Mouse (Mus musculus) T-helper 17 cell (primary cell): ENCODE results near the gene Pex11b.

Source experiments
- in situ Hi-C, 2 experiments: fragments of 300-600 bp; cut with MboI, MseI; formaldehyde crosslinking; loops; 1 replicate in 1 of 2; 2 replicates in 1 of 2; pipeline ENCODE4 v1.15.1; 2025; ENCODE audit warnings: high pct_unique_total_duplicates in 2 of 2

The Pex11b gene

DNA sequence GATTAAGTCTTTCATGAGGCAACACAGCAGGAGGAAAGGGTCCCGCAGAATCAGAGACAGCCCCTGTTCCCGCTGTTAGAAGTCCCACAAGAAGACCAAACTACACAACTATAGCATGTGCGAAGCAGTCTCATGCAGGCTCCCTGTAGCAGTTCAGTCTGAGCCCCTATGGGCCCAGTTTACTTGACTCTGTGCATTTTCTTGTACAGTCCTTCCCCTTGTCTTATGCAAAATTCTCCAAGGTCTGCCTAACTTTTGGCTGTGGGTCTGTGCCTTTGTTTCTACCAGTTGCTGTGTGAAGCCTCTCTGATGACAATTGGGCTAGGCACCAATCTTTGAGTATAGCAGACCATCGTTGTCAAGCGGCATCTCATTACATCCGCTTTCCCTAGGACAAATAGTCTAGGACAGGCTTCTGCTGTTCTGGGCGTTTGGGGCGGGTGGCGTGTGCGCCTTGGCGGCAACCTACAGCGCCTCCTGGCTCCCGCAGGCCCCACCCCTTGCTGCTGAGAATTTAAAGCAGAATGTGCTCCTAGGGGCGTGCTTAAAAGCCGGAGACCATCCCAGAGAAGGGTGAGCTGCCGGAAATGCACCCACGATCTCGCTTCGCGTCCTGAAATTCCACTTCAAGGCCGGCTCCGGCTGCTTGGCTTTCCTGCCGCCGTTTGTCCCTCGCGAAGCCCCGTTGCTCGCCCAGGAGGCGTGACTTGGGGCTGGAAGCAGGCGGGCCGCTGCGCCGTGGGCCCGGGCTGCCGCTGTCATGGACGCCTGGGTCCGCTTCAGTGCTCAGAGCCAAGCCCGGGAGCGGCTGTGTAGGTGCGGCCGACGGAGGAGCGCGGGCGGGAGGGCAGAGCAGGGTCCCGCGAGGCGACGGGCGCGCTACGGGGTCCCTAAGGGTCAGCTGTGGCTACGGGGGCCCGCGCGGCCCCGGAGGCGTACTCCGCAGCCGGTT, at the start of gene Pex11b, which contains the start of gene Gm42957:
Pex11b (plus strand) TSS at position 449 of the 952 bp plus-strand sequence.
Gm42957 (plus strand) TSS at position 547 of the 952 bp plus-strand sequence.
- in situ Hi-C loops = loop anchor here in 1 of 2 experiments (5.0 to 10.0 kb wide), 2 partner anchors 88 to 1200 kb away; partner anchors contain the start of gene Arnt

DNA sequence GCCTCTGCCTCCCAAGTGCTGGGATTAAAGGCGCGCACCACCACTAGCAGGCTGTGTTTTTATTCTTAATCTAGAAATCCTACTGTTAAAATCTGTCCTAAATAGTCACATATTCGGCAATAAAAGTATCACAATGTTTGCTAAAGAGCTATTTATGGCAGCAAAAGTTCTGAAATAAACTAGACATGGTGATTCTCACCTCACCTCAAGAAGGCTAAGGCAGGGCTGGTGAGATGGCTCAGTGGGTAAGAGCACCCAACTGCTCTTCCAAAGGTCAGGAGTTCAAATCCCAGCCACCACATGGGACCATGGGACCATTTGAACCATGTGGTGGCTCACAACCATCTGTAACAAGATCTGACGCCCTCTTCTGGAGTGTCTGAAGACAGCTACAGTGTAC, 44.5 kb upstream of the Pex11b start:
- in situ Hi-C loops = no loop called here

DNA sequence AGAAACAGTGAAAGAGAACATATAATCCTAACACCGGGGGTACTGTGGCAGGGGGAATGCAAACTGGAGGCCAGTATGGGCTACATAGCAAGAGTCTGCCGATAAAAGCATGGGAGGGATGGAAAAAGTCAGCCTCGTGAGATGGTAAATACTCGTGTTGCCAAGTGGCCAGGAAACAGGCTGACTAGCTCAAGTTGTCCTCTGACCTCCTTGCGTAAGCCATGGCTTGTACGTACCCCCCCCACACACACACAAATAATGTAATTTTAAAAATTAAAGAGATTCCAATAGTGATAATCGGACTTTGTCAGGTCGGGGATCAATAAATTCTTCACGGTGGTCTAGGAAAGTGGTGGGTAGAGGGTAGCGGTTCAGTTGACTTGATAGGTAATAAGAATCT, 41.8 kb upstream of the Pex11b start:
- in situ Hi-C loops = no loop called here

DNA sequence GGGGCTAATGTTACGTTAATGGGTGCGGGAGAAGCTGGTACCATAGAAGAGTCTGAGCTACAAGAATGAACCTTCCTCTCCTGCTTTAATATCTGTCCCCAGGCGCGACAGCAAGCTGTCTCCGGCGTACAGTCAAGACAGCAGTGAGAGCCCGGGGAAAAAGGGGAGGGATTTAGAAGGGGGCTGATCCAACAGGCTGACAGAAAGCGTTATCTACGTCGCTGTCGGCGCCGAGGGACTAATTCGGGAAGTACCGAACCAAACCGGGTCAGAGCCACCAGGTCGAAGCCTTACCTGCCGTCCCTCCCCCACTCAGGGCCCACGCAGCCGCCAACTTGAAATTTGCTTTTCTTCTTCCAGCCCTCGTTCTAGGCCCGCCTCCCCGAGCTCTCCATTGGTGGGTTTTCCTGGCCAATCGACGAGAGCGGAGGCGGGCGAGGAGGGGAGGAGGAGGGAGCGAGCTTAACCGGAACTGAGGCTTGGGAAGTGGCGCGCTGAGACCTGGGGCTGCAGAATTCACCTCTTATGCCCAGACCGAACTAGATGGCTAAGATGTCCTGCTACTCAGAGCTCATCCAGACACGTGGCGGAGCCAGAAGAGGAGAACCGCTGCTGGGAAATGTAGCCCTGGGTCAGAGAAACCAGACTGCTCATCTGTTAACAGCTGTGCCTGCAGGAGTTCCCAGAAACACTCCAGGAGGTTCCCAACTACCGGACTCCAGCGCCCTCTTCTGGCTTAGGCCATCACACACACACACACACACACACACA, 41.2 kb upstream of the Pex11b start, which contains the start of gene Polr3gl:
Polr3gl (minus strand) TSS at position 392 of the 771 bp plus-strand sequence.
- in situ Hi-C loops = no loop called here

DNA sequence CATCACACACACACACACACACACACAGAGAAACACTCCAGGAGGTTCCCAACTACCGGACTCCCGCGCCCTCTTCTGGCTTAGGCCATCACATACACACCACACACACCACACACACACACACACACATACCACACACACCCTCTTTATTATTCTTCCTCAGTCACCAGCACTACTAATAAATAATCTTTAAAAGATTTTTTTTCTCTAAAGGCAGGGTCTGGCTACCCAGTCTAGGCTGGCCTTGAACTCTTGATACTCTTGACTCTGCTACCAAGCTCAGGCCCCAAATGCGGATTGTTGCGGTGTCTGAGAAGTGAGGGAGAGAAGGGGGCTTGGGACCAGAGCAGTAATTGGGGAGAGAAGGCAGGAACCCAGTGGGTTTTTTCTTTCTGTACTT, 40.3 kb upstream of the Pex11b start:
- in situ Hi-C loops = no loop called here

DNA sequence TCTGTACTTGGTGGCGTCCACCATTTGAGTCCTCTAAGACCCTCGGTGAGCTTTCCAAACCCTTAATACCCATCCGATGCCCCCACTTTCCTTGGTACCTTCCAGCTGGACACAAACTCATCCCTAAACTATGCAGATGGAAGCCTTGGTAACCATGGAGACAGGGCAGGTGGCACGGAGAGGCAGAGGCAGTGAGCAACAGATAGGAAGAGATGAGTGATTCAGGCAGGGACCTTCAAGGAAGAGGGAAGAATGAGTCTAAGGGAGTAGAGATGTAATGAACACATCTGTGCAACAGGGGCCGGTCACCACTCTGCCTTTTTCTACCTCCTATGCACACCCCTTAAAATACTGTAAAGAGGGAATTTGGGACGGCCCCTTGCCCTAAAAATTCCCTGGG, 39.5 kb upstream of the Pex11b start:
- in situ Hi-C loops = no loop called here

DNA sequence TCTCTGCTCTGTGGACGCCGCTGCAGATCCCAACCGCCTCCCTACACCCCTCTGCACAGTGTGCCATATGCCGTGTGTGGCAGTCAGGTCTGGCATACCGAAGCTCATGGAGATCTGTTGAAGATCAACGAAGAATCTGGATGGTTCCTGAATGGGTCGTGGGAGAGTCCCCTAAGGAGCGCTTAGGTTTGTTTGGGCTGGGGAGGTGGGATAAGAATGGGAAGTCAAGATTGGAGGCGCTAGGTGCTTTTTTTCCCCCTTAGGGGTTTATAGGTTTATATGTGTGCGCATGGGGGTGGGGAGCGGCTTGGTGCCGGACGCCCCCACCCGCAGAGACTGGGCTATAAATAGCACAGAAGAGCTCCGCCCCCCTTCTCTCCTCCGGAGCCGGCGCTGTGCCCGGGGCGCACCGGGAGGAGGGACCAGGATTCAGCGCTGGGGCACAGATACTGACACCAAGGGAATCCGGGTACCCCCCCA, 38.9 kb upstream of the Pex11b start, which contains the start of gene Ankrd34a:
Ankrd34a (plus strand) TSS at position 409 of the 480 bp plus-strand sequence.
- in situ Hi-C loops = no loop called here

DNA sequence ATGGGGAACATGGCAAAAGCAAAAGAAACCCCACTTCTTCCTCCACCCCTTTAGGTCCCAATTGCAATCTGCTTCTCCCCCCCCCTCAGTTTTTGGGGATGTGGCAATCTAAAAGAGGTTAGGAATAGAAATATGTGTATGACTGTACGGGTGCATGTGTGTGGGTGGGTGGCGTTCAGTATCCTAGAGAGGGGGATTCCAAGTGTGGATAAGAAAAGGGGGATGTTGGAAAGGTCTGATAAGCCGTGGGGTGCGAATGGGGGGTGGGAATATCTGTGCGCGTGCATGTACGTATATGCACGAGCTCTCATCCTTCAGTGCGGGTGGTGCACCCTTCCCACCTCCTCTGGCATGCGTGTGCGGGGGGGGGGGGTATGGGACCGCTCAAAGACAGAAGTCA, 38.3 kb upstream of the Pex11b start:
- in situ Hi-C loops = no loop called here

DNA sequence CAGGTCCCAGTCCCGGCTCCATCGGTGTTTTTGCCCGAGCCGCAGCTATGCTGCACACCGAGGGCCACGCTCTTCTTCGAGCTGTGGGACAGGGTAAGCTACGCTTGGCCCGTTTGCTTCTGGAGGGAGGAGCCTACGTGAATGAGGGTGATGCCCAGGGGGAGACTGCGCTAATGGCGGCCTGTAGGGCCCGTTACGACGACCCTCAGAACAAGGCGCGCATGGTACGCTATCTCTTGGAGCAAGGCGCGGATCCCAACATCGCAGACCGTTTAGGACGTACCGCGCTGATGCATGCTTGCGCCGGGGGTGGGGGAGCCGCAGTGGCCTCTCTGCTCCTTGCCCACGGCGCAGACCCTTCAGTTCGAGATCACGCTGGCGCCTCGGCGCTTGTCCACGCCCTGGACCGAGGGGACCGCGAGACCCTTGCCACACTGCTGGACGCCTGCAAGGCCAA, 37.7 kb upstream of the Pex11b start:
- in situ Hi-C loops = no loop called here

DNA sequence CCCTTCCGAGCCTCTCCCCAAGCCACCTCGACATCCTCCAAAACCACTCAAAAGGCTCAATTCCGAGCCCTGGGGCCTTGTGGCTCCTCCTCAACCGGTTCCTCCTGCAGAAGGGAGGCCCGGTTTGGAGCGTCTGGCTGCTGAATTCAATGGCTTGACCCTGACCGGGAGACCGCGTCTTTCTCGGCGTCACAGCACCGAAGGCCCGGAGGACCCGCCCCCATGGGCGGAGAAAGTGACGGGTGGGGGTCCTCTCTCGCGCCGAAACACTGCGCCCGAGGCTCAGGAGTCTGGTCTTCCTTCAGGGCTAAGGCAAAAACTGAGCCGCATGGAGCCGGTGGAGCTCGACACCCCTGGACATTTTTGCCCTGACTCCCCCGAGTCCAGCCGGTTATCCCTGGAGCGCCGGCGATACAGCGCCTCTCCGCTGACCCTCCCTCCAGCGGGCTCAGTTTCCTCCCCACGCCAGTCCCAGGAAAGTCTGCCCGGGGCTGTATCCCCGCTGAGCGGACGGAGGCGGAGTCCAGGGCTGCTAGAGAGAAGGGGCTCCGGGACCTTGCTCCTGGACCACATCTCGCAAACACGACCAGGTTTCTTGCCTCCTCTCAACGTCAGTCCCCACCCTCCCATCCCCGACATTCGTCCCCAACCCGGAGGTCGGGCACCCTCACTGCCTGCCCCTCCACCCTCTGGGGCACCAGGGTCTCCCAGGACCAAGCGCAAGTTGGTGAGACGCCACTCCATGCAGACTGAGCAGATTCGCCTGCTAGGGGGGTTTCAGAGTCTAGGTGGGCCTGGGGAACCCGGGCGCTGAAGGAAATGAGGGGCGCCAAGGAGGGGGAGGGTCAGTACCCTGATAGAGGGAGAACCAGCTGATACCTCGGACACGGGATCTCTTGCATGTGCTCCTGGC, 36.8 kb upstream of the Pex11b start:
- in situ Hi-C loops = no loop called here

DNA sequence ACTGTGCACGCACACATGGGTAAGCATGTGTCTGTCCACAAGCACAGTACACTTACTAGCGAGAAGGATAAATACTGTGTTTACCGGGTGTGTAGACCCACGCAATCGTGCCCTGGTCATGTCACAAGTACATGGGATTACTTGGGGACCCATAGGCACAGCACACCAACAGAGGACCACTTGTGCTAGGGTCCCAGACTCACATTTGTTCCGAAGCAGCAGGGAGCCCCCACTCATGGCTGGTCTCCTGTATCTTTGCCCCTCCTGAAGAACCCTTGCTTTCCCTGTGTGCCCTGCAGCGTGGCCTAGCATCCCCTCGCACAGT, 36.1 kb upstream of the Pex11b start:
- in situ Hi-C loops = no loop called here

DNA sequence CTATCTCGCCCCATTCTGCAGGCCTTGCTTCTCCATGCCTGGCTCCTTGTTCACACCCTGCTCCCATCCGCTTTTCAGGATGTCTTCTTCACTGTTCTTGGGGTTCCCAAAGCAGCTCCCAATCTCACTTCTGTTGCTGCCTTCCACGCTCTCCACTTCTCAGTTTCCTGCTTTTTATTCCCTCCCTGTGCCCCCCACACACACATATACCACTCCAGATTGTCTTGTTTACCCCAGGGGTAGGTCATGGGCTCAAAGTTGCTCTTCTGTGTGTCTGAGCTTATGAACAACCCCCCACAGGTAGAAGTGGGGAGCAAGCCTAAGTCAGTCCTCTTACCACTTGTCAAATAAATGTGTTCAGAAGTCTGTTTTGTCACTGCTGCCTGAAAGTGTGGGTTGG, 35.8 kb upstream of the Pex11b start:
- in situ Hi-C loops = no loop called here

DNA sequence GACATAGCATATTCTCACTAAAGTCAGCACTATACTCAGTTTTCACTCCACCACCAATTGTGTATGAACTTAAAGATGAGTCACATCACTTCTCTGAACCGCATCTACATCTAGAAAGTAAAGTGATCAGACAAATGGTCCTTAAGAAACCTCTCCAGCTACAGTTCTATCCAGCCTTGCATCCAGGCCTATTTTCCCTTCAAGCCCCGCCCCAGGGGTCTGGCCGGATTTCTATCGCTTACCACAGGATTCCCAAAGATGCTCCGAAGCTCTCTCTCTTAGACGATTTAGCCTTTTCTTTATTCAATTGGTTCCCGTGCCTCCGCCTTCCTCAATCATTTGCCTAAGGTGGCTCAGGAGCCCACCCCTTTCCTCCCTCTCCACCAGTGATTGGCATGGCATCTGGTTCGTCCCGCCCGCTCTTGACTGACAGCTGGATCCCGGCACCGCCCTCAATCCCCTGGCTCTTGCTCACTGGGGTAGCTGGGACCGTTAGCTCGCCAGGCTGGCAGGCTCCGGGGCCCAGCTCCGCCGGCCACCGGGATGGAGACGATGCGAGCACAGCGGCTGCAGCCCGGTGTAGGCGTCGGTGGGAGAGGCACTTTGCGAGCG, 34.4 kb upstream of the Pex11b start, which contains the start of gene Lix1l:
Lix1l (plus strand) TSS at position 511 of the 612 bp plus-strand sequence.
- in situ Hi-C loops = loop anchor here in 1 of 2 experiments (10.0 kb wide), 1 partner anchor 716 kb away; the partner anchor contains the start of gene Ciart

DNA sequence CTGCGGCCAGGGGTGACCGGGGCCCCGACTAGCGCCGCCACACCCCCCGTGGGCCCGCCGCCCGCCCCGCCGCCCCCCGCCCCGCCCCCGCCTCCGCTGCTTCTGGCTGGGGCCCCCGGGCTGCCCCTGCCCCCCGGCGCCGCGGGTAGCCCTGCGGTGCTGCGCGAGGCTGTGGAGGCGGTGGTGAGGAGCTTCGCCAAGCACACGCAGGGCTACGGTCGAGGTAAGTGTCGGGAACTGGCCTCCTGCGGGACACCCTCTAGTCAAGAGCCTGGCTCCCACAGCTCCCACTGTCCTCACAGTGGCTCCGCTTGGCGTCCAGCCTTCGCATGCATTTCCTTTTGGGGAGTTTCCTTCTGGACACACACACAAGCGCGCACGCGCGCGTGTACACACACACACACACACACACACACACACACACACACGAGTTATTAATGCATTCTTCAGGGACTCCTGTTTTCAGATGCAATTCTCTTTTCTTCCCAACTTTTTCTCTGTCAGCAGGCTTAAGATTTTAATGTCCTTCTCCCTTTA, 33.9 kb upstream of the Pex11b start:
- in situ Hi-C loops = loop anchor here in 1 of 2 experiments (10.0 kb wide), 1 partner anchor 717 kb away; the partner anchor contains the start of gene Ciart

DNA sequence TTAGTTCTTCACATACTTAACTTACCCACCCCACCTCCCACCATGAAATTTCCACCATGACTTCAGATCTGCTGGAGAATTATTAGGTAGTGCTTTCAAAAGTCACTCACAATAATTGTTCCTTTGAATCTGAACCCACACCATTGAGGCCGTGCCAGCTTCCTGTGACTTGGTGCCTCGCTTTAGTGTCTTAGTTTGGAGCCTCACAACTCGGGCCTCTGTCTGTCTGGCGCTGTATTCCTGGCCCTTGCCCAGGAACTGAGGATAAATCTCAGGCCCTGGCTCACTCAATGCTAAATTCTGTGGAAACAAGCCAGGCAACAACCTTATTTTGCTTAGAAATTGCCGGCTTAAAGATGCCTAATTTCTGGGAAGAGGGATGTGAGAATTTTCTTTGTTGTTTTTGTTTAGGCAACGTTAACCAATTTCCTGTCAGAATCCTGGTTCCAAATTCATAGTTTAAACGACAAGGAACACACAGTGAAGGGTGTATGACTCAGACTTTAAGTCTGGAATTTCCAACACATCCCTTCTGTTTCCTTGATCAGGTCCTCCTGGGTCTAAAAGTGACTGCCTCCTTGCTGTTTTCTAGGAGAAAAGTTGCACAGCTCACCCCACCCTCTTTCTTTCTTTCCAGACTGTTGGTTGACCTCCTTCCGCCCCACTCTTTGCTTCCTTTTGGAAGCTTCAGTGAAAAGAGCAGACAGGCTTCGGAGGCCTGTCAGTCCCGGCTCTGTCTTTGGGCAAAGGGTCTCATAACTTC, 33.1 kb upstream of the Pex11b start:
- in situ Hi-C loops = loop anchor here in 1 of 2 experiments (10.0 kb wide), 1 partner anchor 717 kb away; the partner anchor contains the start of gene Ciart

DNA sequence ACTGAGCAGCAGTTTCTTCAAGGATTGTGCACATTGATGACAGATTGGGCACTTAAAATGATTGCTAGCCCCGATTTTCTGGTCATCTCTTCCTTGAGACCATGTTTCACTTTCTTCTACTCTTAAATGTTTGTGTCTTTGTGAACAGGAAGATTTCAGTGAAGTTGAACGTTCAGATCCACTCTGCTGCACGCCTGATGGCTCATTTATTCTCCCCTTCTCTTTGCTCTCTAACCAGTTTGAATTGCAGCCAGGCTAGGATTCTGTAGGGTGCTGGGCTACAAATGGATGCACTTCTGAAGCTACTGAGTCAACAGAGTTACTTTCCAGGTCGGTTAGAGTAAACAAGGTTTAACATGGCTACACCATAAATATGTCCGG, 32.5 kb upstream of the Pex11b start:
- in situ Hi-C loops = loop anchor here in 1 of 2 experiments (10.0 kb wide), 1 partner anchor 718 kb away; the partner anchor contains the start of gene Ciart

DNA sequence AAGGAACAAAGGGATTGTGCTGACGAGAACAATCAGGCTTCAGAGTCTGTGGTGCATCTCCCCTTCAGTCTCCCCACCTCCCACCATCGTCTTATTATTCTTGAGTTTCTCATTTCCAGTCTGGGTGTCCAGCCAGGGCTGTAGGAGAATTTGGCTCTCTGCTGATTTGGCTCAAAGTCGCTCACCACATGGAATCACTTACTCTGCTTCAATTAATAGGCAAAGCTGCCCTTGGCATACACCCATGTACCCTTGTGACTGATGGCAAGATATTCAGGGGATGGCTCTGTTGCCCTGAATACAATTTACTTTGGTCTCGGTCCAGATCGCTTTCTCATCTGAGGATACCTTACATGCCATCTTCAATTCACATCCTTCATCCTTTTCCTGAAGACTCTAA, 31.9 kb upstream of the Pex11b start:
- in situ Hi-C loops = loop anchor here in 1 of 2 experiments (10.0 kb wide), 1 partner anchor 719 kb away; the partner anchor contains the start of gene Ciart

DNA sequence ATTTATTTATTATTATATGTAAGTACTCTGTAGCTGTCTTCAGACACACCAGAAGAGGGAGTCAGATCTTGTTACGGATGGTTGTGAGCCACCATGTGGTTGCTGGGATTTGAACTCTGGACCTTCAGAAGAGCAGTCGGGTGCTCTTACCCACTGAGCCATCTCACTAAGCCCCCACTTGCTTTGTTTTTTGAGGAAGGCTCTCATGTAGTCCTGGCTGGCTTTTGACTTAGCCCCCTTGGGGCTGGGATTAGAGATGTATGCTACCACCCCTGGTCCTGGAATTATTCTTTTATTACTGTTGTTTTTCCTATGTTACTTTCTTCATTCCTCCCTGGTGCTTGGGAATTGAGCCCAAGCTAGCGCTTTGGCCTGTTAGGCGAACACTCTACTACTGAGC, 29.2 kb upstream of the Pex11b start:
- in situ Hi-C loops = loop anchor here in 1 of 2 experiments (10.0 kb wide), 1 partner anchor 721 kb away; the partner anchor contains the start of gene Ciart

DNA sequence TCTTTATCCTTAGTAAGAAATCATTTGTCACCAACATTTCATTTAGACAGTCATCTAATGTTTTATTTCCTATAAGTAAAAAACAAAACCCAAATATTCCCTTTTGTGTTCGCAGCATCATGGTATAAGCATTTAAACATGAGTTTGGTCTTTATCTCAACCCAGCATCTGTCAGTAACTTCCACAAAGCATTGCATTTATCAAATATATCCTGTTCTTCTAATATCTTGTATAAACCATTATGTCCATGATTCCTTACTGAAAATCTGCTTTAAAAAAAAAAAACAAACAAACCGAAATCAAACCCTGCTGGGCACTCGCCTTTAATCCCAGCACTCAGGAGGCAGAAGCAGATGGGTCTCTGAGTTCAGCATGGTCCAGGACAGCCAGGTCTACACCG, 28.6 kb upstream of the Pex11b start:
- in situ Hi-C loops = loop anchor here in 1 of 2 experiments (10.0 kb wide), 1 partner anchor 722 kb away; the partner anchor contains the start of gene Ciart
